Mouse (Mus musculus): ENCODE data around the gene Il9r.
A peak's percentile ranks its signal among the peaks of the same experiment; 100 is the strongest.

The Il9r gene

GRCm38 (mm10) chr11:32198256-32198955 is 1.7 kb downstream of the Il9r start:
- DNase-seq (ENCODE audit: low read depth), result no peak

- DNase-seq (ENCODE audit: low read depth), result no peak
Observed at GRCm38 (mm10) chr11:32197766-32198165, 2.3 kb downstream of the Il9r start.

GRCm38 (mm10) chr11:32196727-32197126 is 3.4 kb downstream of the Il9r start:
- DNase-seq (ENCODE audit: low read depth), result no peak

- DNase-seq (ENCODE audit: low read depth), result no peak
Observed at GRCm38 (mm10) chr11:32195867-32196540, 4.1 kb downstream of the Il9r start.

- DNase-seq (ENCODE audit: low read depth), result no peak
Observed at GRCm38 (mm10) chr11:32194626-32195025, 5.5 kb downstream of the Il9r start.

- DNase-seq (ENCODE audit: low read depth), result no peak
Observed at GRCm38 (mm10) chr11:32194086-32194485, 6.0 kb downstream of the Il9r start.

GRCm38 (mm10) chr11:32193156-32193555 is 6.9 kb downstream of the Il9r start:
- no peak for DNase-seq (ENCODE audit: low read depth)

GRCm38 (mm10) chr11:32190603-32191110 is 9.4 kb downstream of the Il9r start:
- no peak for DNase-seq (ENCODE audit: low read depth)

GRCm38 (mm10) chr11:32190119-32190518 is 10.0 kb downstream of the Il9r start:
- no peak for DNase-seq (ENCODE audit: low read depth)

GRCm38 (mm10) chr11:32189434-32189833 is 10.6 kb downstream of the Il9r start:
- no peak for DNase-seq (ENCODE audit: low read depth)

- no peak for DNase-seq (ENCODE audit: low read depth)
Observed at GRCm38 (mm10) chr11:32188881-32189280, 11.2 kb downstream of the Il9r start.

- no peak for DNase-seq (ENCODE audit: low read depth)
Observed at GRCm38 (mm10) chr11:32187256-32187655, 12.8 kb downstream of the Il9r start.

GRCm38 (mm10) chr11:32186031-32186430 is 14.0 kb downstream of the Il9r start:
- DNase-seq (ENCODE audit: low read depth), result no peak

GRCm38 (mm10) chr11:32184469-32184868 is 15.6 kb downstream of the Il9r start:
- no peak for DNase-seq (ENCODE audit: low read depth)

GRCm38 (mm10) chr11:32181973-32182868 is 17.9 kb downstream of the Il9r start:
- DNase-seq (ENCODE audit: low read depth), result peak; percentile 91

- DNase-seq (ENCODE audit: low read depth), result no peak
Observed at GRCm38 (mm10) chr11:32181246-32181645, 18.8 kb downstream of the Il9r start.

GRCm38 (mm10) chr11:32178506-32178905 is 21.6 kb downstream of the Il9r start:
- DNase-seq (ENCODE audit: low read depth), result no peak

- no peak for DNase-seq (ENCODE audit: low read depth)
Observed at GRCm38 (mm10) chr11:32166683-32167082, 33.4 kb downstream of the Il9r start.

GRCm38 (mm10) chr11:32161922-32162804 is 37.9 kb downstream of the Il9r start:
- DNase-seq (ENCODE audit: low read depth), result peak; percentile 64

- DNase-seq (ENCODE audit: low read depth), result no peak
Observed at GRCm38 (mm10) chr11:32161500-32161899, 38.6 kb downstream of the Il9r start.

- no peak for DNase-seq (ENCODE audit: low read depth)
Observed at GRCm38 (mm10) chr11:32160341-32160740, 39.7 kb downstream of the Il9r start.

All from NIH3T3 (cell line).